Mouse (Mus musculus) ES-Bruce4 (cell line): ENCODE measurements around the gene Plxdc2. TPM values are rescaled to one million over a fixed set of nuclear protein-coding genes. Genes with fewer than 3 reads are reported as not detected.

Experiments
- H3K27ac ChIP-seq: 2 replicates; pipeline ENCODE4 v1.5.1; 2012; ENCODE audit warnings: low read length, inconsistent platforms; ENCODE audit not compliant: insufficient read depth
- H3K27me3 ChIP-seq: 2 replicates; pipeline ENCODE4 v1.6.1; 2012; ENCODE audit warnings: mild to moderate bottlenecking, low read length, inconsistent platforms; ENCODE audit not compliant: control insufficient read depth, poor library complexity, insufficient read depth, severe bottlenecking
- H3K36me3 ChIP-seq: 2 replicates; pipeline ENCODE4 v1.6.1; 2012; ENCODE audit warnings: inconsistent platforms, mild to moderate bottlenecking, low read length, moderate library complexity; ENCODE audit not compliant: control insufficient read depth, poor library complexity, insufficient read depth, severe bottlenecking
- H3K4me1 ChIP-seq: one replicate; pipeline ENCODE4 v1.8.1; 2011; ENCODE audit warnings: low read length; ENCODE audit not compliant: control insufficient read depth, insufficient read depth
- H3K4me3 ChIP-seq: 2 replicates; pipeline ENCODE4 v1.5.1; 2011; ENCODE audit warnings: low read depth, mild to moderate bottlenecking, low read length
- H3K9ac ChIP-seq: 2 replicates; pipeline ENCODE4 v1.6.1; 2012; ENCODE audit warnings: low read depth, mild to moderate bottlenecking, inconsistent platforms; ENCODE audit not compliant: poor library complexity, severe bottlenecking
- H3K9me3 ChIP-seq: replicated peaks from 2 replicates; pipeline ENCODE4 v1.6.1; 2012; ENCODE audit warnings: mild to moderate bottlenecking, low read length, inconsistent platforms; ENCODE audit not compliant: control insufficient read depth, poor library complexity, insufficient read depth, severe bottlenecking
- CTCF ChIP-seq: IDR thresholded peaks from one replicate; pipeline ENCODE4 v1.8.1; 2011; ENCODE audit warnings: low read depth, low read length
- EP300 ChIP-seq: IDR thresholded peaks from 2 replicates; pipeline ENCODE4 v1.6.1; 2011; ENCODE audit warnings: low read depth, low read length; ENCODE audit not compliant: insufficient read depth
- POLR2A ChIP-seq: IDR thresholded peaks from one replicate; pipeline ENCODE4 v1.8.1; 2011; ENCODE audit warnings: low read length; ENCODE audit not compliant: insufficient read depth
- polyA plus RNA-seq: library from polyadenylated mRNA; stranded (reverse); fragments of >200 nt; gene quantifications from 2 replicates; pipeline ENCODE4 v1.2.4, GENCODE M21; 2011; ENCODE audit warnings: low read depth; ENCODE audit not compliant: missing spikeins, insufficient read depth, insufficient read length

Gene Plxdc2
- polyA plus RNA-seq, 1 experiment = 20.0 TPM

DNA sequence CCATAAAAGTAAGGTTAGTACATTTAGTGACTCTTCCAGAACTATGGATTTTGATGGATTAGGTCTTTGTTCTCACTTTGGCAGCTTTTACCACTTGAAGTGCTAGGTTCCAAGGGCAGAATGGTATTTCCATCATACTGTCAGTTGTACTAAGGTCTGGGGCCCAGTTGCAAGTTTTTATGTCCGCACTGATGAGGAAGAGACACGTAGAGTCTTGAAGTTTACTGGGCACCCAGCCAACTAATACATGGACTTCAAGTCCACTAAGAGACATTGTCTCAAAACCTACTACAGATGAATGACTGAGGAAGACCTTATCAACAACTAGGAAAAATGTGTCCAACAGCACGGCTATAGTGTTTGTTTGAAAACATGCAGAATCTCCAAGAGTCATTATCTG lies 242.1 kb downstream of the Plxdc2 start:
- H3K4me3 ChIP-seq = no peak overlapping the region
- H3K36me3 ChIP-seq = no peaks in the 10 kb centered on the region
- no peaks in the 10 kb centered on the region for H3K4me1 ChIP-seq
- no peaks in the 10 kb centered on the region for H3K27me3 ChIP-seq
- no peak overlapping the region for H3K9ac ChIP-seq
- TF ChIP-seq CTCF = no peak
- TF ChIP-seq POLR2A = no peak
- no peak for TF ChIP-seq EP300
- no peaks in the 10 kb centered on the region for H3K9me3 ChIP-seq
- H3K27ac ChIP-seq = no peak overlapping the region

- Histone ChIP-seq H3K27me3 (no peaks in the 10 kb centered on the region), H3K27ac (no peak overlapping the region), H3K4me3 (no peak overlapping the region), H3K9ac (no peak overlapping the region), H3K9me3 (no peaks in the 10 kb centered on the region), H3K4me1 (no peaks in the 10 kb centered on the region), H3K36me3 (no peaks in the 10 kb centered on the region)
- no peak for TF ChIP-seq POLR2A
- TF ChIP-seq CTCF = no peak
- no peak for TF ChIP-seq EP300
Measured at GRCm38 (mm10) chr2:16604291-16604690, 248.2 kb downstream of the Plxdc2 start.

DNA sequence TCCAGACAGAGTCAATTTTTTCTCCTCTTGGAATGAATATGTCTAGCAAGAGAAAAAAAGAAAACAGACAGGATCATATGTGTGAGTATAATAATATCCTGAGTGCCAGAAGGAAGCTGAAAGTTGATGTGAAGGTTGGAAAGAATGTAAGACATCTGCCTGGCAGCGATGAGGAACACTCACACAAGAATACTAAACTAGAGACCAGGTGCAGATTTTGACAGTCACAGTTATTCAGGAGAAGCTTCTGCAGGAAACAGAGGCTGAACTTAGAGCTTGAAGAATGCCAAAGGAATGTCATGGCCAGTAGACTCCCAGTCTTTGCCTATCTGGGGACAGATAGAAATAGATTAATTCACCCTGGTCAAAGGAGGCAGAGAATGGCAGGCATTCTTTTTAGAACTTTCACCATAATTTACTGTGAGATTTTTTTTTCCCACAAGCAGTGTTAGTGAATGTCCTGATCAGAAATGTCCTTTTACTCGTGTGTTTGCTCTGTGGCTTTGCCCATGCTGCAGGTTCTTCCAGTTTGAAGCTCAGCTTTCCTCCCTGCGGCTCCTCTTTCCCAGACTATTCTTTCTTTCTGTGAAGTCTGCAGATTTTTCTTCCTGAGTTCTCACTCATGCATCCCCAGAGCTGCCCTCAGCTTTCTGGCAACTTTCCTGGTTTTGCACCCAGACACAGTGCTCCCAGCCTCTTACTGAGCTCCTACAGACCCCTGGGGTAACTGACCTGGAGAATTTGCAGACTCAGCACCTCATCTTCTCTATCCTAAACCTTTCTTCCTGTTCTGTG lies 251.9 kb downstream of the Plxdc2 start:
- Histone ChIP-seq H3K9ac (no peak overlapping the region), H3K27ac (no peak overlapping the region), H3K36me3 (no peaks in the 10 kb centered on the region), H3K4me3 (no peak overlapping the region), H3K4me1 (no peaks in the 10 kb centered on the region), H3K27me3 (no peaks in the 10 kb centered on the region), H3K9me3 (no peaks in the 10 kb centered on the region)
- TF ChIP-seq EP300 (no peak), CTCF (no peak), POLR2A (no peak)

DNA sequence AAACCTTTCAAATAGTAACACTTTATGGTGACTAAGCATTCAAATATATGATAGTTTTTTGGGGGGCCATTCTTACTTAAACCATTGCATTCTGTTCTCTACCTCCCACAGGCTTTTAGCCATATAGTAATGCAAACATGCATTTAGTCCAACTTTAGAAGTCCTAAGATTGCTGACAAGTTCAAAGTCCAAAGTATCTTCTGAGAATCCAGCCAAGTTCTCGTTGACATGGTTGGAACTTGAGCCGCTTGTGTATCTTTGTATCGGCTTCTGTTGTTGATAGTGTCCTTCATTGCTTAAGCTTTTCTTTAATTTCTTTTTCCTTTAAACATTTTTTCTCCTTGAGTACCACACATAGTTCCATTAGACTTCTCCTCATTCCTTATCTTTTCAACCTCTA lies 286.0 kb downstream of the Plxdc2 start:
- Histone ChIP-seq H3K9ac (no peak overlapping the region), H3K4me3 (no peak overlapping the region), H3K9me3 (no peaks in the 10 kb centered on the region), H3K27me3 (no peaks in the 10 kb centered on the region), H3K4me1 (no peaks in the 10 kb centered on the region), H3K27ac (no peak overlapping the region), H3K36me3 (no peaks in the 10 kb centered on the region)
- TF ChIP-seq EP300 (no peak), POLR2A (no peak), CTCF (no peak)

DNA sequence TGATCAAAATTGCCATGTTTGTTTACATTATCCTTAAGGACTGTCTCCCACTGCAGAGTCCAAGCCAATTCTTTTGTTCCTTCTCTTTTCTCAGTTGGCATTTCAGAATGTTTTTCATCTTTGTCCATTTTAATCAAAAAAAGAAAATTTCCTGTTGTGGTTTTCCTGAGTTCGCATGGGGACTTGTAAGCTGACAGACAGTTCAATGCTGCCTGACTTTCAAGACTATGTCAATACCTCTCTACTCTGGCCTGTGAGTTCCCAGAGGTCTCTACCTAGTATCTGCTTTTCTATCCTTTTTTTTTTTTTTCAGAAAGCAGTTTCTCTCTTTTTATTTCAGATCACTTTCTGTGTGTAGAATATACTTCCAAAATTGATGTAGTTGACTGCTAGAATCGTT lies 295.6 kb downstream of the Plxdc2 start:
- Histone ChIP-seq H3K4me3 (no peak overlapping the region), H3K9me3 (no peaks in the 10 kb centered on the region), H3K9ac (no peak overlapping the region), H3K4me1 (no peaks in the 10 kb centered on the region), H3K36me3 (no peaks in the 10 kb centered on the region), H3K27ac (no peak overlapping the region), H3K27me3 (no peaks in the 10 kb centered on the region)
- TF ChIP-seq EP300 (no peak), CTCF (no peak), POLR2A (no peak)

GRCm38 (mm10) chr2:16664516-16664915 lies 308.4 kb downstream of the Plxdc2 start:
- Histone ChIP-seq H3K4me1 (no peaks in the 10 kb centered on the region), H3K9ac (no peak overlapping the region), H3K36me3 (no peaks in the 10 kb centered on the region), H3K27ac (no peak overlapping the region), H3K9me3 (no peaks in the 10 kb centered on the region), H3K4me3 (no peak overlapping the region), H3K27me3 (no peaks in the 10 kb centered on the region)
- TF ChIP-seq CTCF = no peak
- no peak for TF ChIP-seq EP300
- TF ChIP-seq POLR2A = no peak
